ENCODE assay signal across 17 mouse cellular contexts in the genomic region with DNA sequence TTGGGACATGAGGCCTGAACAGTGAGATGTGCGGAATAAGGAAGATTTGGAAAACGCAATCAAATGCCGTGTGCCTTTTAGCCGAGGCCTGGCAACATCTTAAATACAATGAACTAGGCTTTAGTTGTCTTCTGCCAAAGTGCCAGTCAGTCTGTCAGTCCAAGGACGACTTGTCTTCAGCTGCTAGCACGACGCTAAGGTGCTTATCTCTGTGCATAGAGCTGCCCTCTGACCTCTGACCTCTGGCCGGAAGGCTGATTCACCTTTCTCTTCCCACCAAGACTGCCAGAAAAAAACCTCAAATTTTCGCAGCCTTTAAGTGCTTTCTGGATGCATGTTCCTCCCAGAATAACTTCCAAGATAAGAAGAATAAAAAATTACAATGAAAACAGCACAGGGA. TPM values are rescaled to one million over a fixed set of nuclear protein-coding genes. Genes with fewer than 3 reads are reported as not detected.
"Had no signal": no experiment of that assay in that cellular context is flagged by ENCODE, and none has a peak within 500 bp of the region (broad histone marks: within the 10 kb centered on the region; RNA-seq: fewer than 3 reads in every experiment).

No protein-coding gene starts in this region.

- H3K27me3 ChIP-seq: limb, embryonic 12.5 days; liver, embryonic 13.5 days; lung, embryonic 15.5 days; midbrain, embryonic 12.5 days; neural tube, embryonic 13.5 days had no signal

- H3K27ac ChIP-seq: kidney, postnatal 0 days; limb, embryonic 12.5 days; liver, embryonic 13.5 days; lung, embryonic 15.5 days; macrophage; midbrain, embryonic 12.5 days; neural tube, embryonic 13.5 days had no signal

- H3K4me2 ChIP-seq: limb, embryonic 12.5 days; liver, embryonic 13.5 days; lung, embryonic 15.5 days; midbrain, embryonic 12.5 days; neural tube, embryonic 13.5 days had no signal

- H3K36me3 ChIP-seq: limb, embryonic 12.5 days; liver, embryonic 13.5 days; lung, embryonic 15.5 days; midbrain, embryonic 12.5 days; neural tube, embryonic 13.5 days had no signal

- H3K9me3 ChIP-seq: limb, embryonic 12.5 days; liver, embryonic 13.5 days; lung, embryonic 15.5 days; midbrain, embryonic 12.5 days; neural tube, embryonic 13.5 days had no signal

- DNase-seq: kidney, adult 2 months; kidney, postnatal 36 days; liver, embryonic 13.5 days; liver, postnatal 0 days; lung, postnatal 14 days; retina, postnatal 1 day; right cerebral cortex, postnatal 4 days; spleen, adult 18-20 months; thymus, adult 18-20 months; thymus, postnatal 14 days had no signal

- ATAC-seq: liver, postnatal 0 days; midbrain, embryonic 16.5 days had no signal

- H3K9ac ChIP-seq: limb, embryonic 12.5 days; liver, embryonic 13.5 days; liver, postnatal 0 days; lung, embryonic 15.5 days; midbrain, embryonic 12.5 days; neural tube, embryonic 13.5 days had no signal

- H3K4me3 ChIP-seq: limb, embryonic 12.5 days; liver, embryonic 13.5 days; lung, embryonic 15.5 days; midbrain, embryonic 12.5 days; neural tube, embryonic 13.5 days had no signal

RNA-seq across cellular contexts. Expression of gene Plekha6, which starts 36.7 kb away (rescaled TPM):
- polyA plus RNA-seq: macrophage had no signal
